Mouse (Mus musculus) cortical plate, adult 2 months (tissue): ENCODE measurements around the gene Echs1.

Source experiments
- CTCF ChIP-seq: fragments of 200-500 bp; IDR thresholded peaks from 2 replicates; pipeline ENCODE4 v1.5.1; 2011; ENCODE audit warnings: mild to moderate bottlenecking, control low read depth, low read length; ENCODE audit not compliant: insufficient read depth; ENCODE audit errors: extremely low read depth
- POLR2A ChIP-seq: fragments of 200-500 bp; IDR thresholded peaks from 2 replicates; pipeline ENCODE4 v1.6.1; 2011; ENCODE audit warnings: mild to moderate bottlenecking, low read length, control low read depth; ENCODE audit not compliant: insufficient read depth; ENCODE audit errors: extremely low read depth

- TF ChIP-seq CTCF (no peak), POLR2A (no peak)
Measured at GRCm38 (mm10) chr7:140120484-140120883, 4.2 kb upstream of the Echs1 start.
